Mouse (Mus musculus): ENCODE results near the gene Gm49721.
A peak's percentile ranks its signal among the peaks of the same experiment; 100 is the strongest.
"Not testable (repeated sequence)": the region's sequence is repeated elsewhere in the genome, so short reads cannot be mapped to it uniquely, and the experiment has no call there.

Gene Gm49721

DNA sequence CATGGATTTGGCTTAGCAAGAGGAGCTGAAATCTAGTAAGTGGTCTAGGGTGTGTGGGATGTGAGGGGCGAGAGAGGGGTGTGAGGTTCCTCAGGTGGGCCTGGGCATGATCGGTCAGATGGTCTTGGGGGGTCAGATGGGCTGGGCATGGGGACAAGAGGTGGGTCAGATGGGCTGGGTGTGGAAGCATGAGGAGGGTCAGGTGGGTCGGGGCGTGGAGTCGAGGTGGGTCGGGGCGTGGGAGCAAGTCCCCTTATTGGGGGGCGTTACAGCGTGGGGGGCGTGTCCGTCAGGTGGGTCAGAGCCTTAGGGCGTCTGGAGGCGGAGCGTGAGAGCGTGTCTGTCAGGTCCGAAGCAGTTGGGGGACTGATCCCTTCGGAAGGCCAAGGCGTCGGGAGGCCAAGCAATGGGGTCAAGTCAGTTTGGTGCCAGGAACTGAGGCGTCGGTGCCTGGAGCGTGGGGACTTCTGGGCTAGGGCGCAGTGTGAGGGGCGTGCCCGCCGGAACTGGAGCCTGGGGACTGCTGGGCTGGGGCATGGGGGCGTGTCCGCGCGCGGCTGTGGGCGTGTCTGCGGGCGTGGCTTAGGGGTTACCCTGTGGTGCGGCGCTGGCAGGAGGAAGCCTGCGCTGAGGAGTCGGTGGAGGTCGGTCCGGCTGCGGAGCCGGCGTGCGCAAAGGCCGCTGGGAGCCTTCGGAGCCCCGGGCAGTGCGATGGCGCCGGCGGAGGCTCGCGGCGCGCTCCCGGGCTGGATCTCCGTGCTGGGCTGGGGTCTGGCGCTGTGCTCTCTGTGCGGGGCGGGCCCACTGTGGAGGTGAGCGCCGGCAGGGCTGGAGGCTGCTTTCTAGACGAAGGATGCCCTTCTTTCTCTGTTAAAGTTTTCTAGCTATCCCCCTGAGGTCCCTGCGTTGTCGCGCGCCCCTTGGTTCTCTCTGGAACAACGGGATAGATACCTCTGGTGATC is at the start of gene Gm49721:
Gene Gm49721, plus strand, starts transcription at position 618 of the 962 bp plus-strand sequence.
- peak; percentile 45 for DNase-seq (ENCODE audit: low spot score)

DNA sequence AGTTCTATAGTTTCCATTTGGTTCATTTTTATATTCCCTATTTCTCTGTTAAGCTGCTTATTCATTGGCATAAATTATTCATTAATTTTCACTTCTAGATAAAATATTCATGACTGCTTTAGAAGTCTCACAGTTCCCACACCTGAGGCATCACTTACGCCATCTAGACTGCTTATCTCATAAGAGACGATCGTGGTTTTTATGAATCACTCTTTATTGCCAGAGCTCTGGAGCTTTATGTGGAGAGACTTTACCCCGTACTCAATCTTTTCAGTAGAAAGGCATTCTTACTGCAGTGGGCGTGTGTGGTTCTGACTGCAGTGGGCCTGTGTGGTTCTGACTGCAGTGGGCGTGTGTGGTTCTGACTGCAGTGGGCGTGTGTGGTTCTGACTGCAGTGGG is 47.1 kb upstream of the Gm49721 start:
- DNase-seq (ENCODE audit: low spot score): not testable (repeated sequence)

DNA sequence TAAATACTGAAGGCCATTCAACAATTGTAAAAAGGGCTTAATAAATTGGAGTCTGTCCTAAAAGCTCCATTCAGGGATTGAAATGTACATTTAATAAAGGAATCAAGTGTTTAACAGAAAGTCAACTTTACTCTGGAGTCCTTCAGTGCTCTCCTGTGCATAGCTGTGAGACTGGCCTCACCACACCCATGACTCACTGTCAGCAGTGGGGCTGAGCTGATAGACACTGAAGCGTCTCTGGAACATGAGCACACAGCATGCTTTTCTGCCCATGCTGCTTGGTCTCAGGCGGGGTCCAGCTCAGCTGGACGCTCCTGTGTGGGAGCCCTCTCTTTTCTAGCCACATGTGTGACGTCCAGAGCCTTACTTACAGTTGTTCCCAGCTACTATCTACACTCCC is 36.1 kb upstream of the Gm49721 start:
- not testable (repeated sequence) for DNase-seq (ENCODE audit: low spot score)

DNA sequence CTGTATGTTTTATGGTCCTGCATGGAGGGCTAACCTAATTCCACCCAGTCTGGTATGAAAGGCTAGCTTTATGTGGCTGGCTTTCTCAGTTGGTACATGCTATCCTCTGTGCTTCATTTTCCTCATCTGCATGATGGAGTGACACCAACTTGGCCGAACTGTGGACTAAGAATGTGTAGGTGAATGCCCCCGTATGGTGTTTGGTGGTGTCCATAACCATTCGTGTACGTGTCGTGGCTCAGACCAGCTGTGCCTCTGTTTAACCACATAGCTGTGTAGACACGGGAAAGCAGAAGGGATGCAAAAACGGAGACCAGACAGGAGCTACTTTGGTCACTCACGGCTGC is 31.1 kb upstream of the Gm49721 start:
- not testable (repeated sequence) for DNase-seq (ENCODE audit: low spot score)

DNA sequence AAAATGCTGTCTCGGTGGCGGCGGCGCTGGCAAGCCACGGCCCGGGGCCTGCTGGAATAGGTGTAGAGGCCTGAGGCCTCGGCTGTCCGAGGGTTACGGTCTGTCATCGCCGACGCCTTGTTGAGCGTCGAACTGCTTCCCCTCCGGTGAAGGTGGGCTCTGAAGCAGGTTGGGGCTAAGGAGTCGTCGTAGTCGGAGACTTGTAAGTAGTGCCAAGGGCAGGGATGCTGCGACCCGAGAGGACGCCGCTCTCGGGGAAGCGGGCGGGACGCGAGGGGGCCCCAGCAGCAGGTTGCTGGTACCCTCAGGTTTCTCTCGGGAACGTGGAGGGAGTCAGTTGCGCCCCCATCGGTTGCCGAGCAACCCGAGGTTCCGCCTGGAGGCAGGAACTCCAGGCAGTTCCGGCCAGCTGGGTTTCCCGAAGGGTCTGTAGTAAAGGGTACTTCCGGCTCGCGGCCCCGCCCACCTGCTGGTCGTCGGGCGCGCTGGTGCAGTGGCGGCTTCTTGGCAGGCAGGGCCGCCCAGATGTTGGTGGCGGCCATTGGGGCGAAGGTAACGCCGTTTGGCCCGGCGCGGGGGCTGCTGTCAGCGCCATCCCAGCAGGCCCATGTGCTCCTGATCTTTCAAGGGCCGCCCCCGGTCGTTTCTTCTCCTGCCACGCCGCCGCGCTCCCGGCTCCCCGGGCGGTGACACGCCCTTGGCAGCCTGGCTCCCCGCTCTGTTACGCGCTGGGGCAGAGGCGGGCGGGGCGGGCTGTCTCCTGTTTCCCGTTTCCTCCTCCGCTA is 30.5 kb upstream of the Gm49721 start, which contains the start of gene Rsph3b:
Gene Rsph3b, minus strand, starts transcription at position 699 of the 785 bp plus-strand sequence.
- peak; percentile 91 for DNase-seq (ENCODE audit: low spot score)

DNA sequence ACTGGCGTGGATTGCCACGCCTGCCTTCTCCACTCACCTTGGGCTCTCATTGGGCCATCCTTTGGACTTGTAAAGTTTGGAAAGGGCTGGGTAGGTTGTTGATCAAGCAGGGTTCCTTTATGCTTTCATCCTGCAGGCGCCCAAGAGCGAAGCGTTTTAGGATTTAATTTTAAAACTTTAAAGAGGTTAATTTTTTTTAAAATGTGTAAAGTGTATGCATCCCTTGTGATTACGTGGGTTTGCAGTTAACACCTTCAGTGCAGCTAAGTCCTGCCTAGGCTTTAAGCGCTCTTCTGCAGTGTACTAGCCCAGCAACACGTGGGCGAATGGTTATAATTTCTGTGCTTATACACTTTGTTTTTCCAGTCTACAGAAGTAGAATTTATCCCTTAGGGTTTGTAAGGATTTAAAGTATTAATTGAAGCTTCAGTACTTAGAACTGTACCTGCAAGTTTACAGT is 29.9 kb upstream of the Gm49721 start:
- DNase-seq (ENCODE audit: low spot score): peak; percentile 26

DNA sequence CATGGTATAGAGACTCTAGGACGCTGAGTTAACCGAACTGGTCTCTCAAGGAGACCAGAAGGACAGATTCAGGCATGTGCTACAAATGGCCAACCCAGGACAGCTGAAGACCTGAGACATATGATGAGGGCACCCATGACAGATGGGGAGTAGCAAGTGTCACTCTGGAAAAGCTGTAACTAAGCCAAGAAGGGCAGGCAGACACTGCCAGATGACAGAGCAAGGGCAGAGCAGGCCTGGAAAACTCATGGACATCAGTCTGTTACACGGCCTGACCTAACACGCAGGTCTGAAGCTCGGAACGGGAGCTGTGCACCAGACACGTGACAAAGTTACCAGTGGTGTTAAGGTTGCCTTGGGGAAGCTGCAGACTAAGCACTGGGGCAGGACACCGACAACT is 19.8 kb upstream of the Gm49721 start:
- not testable (repeated sequence) for DNase-seq (ENCODE audit: low spot score)

DNA sequence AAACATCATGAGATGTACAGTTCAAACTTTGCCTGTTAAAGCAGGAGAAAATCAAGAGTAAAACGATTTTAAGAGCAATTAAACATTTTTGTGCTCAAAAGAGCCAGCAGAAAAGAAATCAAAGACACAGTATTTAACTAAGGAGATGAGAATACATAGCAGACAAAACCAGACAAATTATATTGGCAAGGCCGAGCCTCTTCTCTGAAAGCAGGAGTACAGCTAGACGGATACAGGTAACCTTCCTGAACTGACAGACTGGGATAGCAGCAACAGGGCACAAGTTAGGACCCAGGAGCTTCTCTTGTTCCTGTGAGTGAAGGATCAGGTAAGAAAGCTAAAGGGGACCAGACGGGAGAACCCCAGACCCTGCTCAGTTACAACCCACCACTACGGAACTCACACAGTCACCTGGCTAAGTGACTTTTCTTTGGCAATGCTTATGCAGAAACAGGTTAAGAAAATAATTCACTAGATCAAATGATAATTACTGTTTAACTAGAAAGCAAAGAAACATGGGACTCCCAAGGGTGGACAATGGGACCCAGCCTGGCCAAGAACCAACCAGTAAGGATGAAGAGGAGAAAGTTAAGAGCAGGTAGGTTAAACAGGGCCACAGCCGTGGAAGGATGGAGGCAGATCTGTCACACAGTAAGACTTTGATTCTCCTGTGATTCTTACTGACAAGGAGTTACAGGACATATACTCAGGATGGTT is 19.0 kb upstream of the Gm49721 start:
- DNase-seq (ENCODE audit: low spot score): not testable (repeated sequence)

DNA sequence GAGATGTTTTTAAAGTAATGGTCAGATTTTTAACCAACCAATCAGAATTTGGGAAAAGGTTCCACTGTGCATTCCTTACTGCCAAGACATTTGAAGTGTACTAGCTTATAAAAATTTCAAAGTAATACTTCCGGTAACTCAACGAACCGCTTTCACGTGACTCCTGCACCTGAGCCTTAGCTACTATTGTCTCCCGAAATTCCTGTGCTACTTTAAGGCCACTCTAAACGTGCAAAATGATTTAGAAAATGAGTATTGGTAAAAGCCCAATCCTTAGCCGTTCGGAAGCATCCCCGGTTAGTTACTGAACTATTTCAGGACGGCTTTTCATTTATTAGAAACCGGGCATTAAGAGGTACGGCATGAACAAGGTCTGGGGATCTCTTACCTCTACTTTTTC is 18.4 kb upstream of the Gm49721 start:
- DNase-seq (ENCODE audit: low spot score): not testable (repeated sequence)

DNA sequence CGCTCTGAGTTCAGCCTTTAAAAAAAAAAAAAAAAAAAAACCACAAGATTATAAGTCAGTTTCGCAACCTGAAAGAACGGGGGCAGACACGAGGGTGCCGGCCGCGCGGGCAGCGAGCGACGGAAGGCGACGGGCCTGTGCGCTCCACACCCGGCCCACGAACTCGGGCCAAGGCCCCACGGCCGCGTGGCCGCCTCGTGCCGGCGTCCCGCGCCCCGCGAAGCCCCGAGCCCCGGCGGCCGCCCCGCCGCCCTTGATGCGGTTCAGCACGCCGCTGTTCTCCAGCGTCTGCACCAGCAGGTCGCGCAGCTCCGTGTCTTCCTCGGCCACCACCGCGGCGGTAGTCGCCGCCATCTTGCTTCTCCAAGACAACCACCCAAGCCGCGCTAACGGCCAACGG is 17.9 kb upstream of the Gm49721 start, which contains the start of gene Tagap1:
Gene Tagap1, minus strand, starts transcription at position 381 of the 400 bp plus-strand sequence.
- DNase-seq (ENCODE audit: low spot score): not testable (repeated sequence)

DNA sequence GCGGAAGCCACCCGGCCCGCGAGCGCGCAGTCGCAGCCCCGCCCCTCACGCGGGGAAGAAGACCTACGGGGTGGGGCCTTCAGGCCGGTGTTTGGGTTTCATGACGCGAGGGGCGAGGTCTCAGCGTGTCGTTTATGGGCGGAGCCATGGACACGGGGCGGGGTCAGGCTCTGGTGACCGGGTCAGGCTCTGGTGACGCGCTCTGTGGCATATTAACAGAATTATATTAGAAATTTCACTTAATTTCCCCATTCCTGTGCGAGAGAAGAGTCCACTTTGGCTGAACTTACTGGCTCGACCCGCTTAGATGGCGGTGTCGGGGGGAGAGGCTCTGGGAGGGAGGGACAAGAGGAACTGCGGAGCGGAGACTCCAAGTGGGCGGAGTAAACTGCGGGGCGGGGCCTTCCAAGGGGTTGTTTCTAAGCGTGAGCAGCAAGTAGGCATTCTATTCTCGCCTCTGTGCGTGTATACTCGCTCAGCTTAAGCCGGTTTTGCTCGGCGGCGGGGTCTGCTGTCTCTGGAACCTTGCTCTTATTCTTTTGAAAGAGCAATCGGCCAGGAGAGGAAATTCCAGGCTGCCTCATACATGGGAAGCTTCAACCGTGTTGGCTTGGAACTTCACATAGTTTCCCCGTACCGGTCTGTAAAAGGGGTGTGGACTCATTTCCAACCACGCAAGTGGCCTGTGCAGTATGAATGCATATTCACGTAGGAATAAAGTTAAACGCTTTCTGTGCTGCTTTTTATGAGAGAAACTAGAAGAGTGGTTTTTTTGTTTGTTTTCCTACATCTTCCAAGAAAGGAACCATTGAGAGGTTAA is 17.3 kb upstream of the Gm49721 start:
- peak; percentile 26 for DNase-seq (ENCODE audit: low spot score)

DNA sequence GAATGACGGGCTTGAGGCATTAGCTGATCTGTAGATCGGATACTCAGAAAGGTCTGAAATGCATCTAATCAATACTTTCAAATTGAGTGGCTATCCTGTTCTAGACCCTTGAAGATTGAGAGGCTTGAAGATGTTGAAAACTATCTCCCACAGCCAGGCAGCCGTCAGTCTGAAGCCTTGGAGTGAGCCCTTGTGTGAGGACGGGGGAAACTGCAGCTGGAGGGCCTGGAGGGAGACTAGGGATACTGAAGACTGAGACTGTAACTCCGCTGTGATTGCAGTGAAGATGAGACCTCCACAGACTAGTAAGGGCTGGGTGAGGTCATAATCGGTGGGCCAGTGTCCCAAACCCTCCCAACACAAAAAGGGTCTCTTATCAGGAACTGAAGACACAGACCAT is 16.4 kb upstream of the Gm49721 start:
- not testable (repeated sequence) for DNase-seq (ENCODE audit: low spot score)

DNA sequence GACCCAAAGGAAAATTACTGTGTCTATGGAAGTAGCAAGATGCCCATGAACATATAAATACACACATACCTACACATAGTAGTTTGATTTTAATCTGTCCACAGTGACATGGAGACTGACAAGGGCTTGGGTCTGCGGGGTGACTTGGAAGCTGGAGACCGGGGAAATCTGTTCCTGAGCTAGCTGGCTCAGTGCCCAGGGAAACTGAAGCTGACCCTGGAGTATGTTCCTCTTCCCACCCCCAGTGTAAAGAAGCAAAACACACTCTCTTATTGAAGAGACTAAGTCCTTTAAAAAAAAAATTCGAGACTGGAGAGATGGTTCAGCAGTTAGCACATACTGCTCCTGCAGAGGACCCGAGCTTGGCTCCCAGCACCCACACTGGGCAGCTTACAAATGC is 15.8 kb upstream of the Gm49721 start:
- not testable (repeated sequence) for DNase-seq (ENCODE audit: low spot score)

DNA sequence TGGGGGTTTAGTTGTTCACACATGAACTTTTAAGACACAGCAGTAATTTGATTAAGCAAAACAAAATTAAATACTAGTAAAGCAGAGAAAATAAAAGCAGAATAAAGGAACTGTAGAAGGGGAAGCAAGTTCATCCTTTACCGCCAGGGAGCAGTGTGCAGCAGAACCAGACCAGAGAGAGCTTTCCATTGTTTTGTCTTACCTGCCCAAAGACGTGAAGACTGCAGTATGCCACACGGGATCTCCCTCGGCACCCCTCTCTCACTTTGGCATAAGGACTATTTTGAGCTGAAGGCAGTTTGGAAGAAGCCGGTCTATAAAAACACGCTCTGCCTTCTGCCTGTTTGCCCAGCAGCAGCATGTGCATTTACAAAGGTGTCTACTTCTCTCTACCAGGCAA is 13.3 kb upstream of the Gm49721 start:
- peak; percentile 30 for DNase-seq (ENCODE audit: low spot score)

DNA sequence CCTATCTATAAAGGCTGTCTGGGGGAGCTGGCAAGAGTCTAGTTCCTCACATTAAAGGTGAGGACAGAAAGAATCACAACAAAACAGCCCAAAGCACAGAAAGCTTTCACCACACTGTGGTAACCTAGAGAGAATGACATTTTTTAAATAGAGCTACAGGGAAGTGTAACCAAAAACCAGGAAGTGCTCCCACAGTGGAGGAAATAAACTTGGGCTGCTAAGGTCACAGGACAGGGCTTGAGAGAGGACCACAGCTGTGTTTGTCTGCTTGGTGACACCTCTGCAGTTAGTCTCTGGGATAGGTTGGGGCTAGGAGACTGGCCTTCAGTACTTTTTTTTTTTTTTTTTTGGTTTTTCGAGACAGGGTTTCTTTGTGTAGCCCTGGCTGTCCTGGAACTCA is 11.0 kb upstream of the Gm49721 start:
- DNase-seq (ENCODE audit: low spot score): not testable (repeated sequence)

DNA sequence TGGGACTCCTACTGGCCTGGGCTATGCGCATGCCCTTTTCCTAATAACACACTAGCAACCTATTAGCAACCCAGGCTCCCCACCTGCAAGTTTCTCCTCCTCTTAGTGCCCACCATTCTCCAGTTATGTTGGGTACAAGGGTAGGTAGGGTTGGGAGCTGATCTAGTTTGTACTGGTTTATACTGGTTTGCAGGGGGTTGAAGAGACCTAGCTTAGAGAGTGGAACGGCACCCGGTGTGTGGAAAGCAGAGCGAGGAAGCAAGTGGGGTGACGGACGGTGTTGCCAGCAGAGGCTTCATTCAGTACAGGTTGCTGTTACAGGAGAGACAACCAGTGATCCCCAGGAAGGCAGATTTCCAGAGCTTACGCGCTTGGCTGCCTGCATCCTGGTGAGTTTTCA is 8.4 kb upstream of the Gm49721 start, which contains the start of gene Rnaset2b:
Gene Rnaset2b, plus strand, starts transcription at position 301 of the 400 bp plus-strand sequence.
- DNase-seq (ENCODE audit: low spot score): not testable (repeated sequence)

DNA sequence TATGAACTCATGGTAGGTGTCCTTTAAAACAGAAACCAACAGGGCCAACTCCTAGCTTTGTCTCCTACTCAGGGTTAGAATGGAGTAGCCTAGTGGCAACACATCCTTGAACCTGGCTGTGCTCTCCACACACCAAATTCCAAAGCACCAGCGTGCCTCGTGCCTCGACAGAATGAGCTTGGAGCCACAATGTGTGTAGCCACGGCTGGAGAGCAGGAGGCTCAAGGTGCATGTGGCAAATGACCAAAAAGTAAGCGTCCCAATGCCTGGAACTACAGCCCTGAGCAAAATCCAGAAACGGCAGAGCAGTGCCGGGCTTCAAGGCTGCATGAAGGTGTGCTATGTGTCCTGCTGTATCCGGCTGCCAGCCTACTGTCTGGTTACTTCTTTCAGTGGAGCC is 7.5 kb upstream of the Gm49721 start:
- DNase-seq (ENCODE audit: low spot score): not testable (repeated sequence)

DNA sequence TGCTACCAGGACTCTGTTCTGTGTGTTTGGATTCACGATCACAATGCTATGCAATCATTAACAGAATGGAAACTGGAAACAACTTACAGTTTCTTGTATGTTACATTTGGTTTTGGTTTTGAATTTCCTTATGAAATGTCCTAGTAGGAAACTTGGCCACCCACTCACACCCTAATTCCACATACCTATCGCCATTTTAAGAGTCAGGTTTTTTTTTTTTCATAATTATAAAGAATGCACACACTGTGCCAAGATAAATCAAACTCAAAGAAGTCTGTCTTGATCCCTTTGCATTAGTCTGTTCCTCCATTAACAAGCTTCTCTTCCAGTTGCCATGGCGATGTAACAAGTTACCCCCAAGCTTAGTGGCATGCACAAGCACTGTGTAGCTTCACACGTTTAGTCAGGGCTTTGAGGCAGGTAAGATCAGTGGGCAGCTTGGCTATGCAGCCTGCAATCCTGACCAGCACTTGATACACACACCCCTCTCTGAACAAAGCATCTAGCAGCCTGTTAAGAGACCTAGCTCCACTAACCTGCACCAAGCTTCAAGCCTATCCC is 5.8 kb upstream of the Gm49721 start:
- DNase-seq (ENCODE audit: low spot score): not testable (repeated sequence)

DNA sequence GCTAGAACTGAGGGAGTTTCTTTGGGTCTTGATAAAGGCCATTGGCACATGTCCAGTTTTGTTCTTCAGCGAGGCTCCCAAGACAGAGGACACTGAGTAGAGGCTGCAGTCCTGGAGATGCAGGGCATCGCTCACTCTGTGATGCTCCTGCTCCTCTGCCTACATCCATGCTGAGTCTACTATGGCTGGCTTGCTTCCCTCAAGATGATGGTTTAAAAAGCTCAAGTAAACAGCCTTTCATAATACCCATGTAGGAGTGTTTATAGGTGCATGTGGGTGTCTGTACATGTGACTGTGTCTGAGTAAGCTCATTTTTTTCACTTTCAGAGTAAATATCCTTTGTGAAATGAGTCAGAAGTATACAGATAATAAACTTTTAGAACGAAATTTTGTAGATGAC is 3.7 kb upstream of the Gm49721 start:
- DNase-seq (ENCODE audit: low spot score): not testable (repeated sequence)

DNA sequence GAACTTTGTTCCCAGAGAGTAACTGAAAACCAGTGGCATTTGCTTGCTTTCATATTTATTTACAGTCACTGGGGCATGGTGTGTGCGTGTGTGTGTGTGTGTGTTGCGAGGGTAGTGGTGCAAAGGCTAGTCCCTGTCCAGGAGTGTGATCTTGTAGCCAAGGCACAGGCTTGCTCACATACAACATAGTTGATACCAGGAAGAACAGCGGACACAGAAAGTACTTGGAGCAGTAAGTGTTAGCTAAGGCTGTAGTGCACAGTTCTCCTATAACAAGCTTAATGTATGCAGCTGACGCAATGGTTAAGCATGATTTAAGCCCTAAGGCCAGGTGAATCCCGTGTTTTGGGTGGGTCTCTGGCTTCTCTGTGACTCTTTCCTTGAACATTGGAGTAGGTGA is 676 bp downstream of the Gm49721 start:
- peak; percentile 9 for DNase-seq (ENCODE audit: low spot score)

DNA sequence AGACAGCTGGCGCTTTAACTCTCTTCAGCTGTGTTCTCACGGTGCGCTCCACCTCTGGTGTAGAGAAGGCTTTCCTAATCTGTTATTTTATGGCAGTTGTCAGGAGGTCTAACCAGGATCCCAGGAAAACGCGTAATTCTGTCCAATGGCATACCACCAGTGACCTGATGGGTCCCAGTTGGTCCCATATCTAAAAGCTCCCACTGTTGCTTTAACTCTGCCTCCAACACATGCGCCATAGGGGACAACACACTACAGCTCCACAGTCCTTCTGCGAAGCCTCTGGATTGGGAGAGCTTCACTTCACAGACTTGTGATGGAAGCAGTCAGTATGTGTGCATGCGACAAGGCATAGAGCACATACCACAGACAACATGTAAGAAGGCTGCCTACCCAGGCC is 1.4 kb downstream of the Gm49721 start:
- DNase-seq (ENCODE audit: low spot score): not testable (repeated sequence)

All from embryo, embryonic 10.5 days (tissue).